Mouse (Mus musculus): Measurements from ENCODE around the gene Ybx3. TPM values are rescaled to one million over a fixed set of nuclear protein-coding genes. Genes with fewer than 3 reads are reported as not detected.

The Ybx3 gene
- polyA plus RNA-seq, 1 experiment from 2014 or later: 83.7 TPM

- no peak overlapping the region for H3K4me3 ChIP-seq
- peaks cover 34% of the 10 kb centered on the region for H3K4me1 ChIP-seq
- peak overlapping the region; percentile 68 for H3K27ac ChIP-seq
- H3K27me3 ChIP-seq: no peaks in the 10 kb centered on the region
- WGBS: 34% methylated on average over 14 of the region's 14 CpGs
- peaks cover 30% of the 10 kb centered on the region for H3K36me3 ChIP-seq
- peak overlapping the region; percentile 20; the same call in 1 of the 2 replicates for H3K9ac ChIP-seq
- H3K4me2 ChIP-seq: peak overlapping the region; percentile 17; the same call in 1 of the 2 replicates
- no peaks in the 10 kb centered on the region for H3K9me3 ChIP-seq
- ATAC-seq (ENCODE audit: insufficient number of reproducible peaks, low FRiP score, low TSS enrichment, low read depth): peak; percentile 64
These were observed 5.9 kb downstream of the Ybx3 start for GRCm38 (mm10) chr6:131382232-131382983.

GRCm38 (mm10) chr6:131378858-131379428 is 9.3 kb downstream of the Ybx3 start:
- no peak overlapping the region for H3K4me3 ChIP-seq
- 94% methylated on average over 18 of the region's 18 CpGs for WGBS

GRCm38 (mm10) chr6:131377378-131377777 is 10.9 kb downstream of the Ybx3 start:
- Histone ChIP-seq H3K27ac (no peak overlapping the region), H3K9ac (no peak overlapping the region), H3K27me3 (no peaks in the 10 kb centered on the region), H3K4me3 (no peak overlapping the region), H3K9me3 (no peaks in the 10 kb centered on the region), H3K4me2 (no peak overlapping the region), H3K36me3 (peaks cover 65% of the 10 kb centered on the region), H3K4me1 (peaks cover 3% of the 10 kb centered on the region)
- no peak for ATAC-seq (ENCODE audit: insufficient number of reproducible peaks, low FRiP score, low TSS enrichment, low read depth)
- 93% methylated on average over 5 of the region's 5 CpGs for WGBS

More at GRCm38 (mm10) chr6:131378858-131379428, 9.3 kb downstream of the Ybx3 start:
- Histone ChIP-seq H3K4me1 (peaks cover 18% of the 10 kb centered on the region), H3K27me3 (no peaks in the 10 kb centered on the region), H3K9me3 (no peaks in the 10 kb centered on the region), H3K36me3 (peaks cover 52% of the 10 kb centered on the region), H3K9ac (no peak overlapping the region), H3K27ac (no peak overlapping the region), H3K4me2 (no peak overlapping the region)
- ATAC-seq (ENCODE audit: insufficient number of reproducible peaks, low FRiP score, low TSS enrichment, low read depth): no peak

- Histone ChIP-seq H3K27ac (0 out of 2 replicates have a peak overlapping the region, but pooled peaks have one; percentile 43), H3K4me3 (no peak overlapping the region), H3K4me2 (no peak overlapping the region), H3K9ac (no peak overlapping the region), H3K9me3 (no peaks in the 10 kb centered on the region), H3K36me3 (peaks cover 76% of the 10 kb centered on the region), H3K4me1 (no peaks in the 10 kb centered on the region), H3K27me3 (no peaks in the 10 kb centered on the region)
- 0 out of 2 replicates have a peak, but pooled peaks have one; percentile 24 for ATAC-seq (ENCODE audit: insufficient number of reproducible peaks, low FRiP score, low TSS enrichment, low read depth)
- 85% methylated on average over 13 of the region's 13 CpGs for WGBS
These were observed 13.5 kb downstream of the Ybx3 start for GRCm38 (mm10) chr6:131374594-131375340.

- ATAC-seq (ENCODE audit: insufficient number of reproducible peaks, low FRiP score, low TSS enrichment, low read depth): no peak
- Histone ChIP-seq H3K27ac (no peak overlapping the region), H3K4me1 (no peaks in the 10 kb centered on the region), H3K9ac (no peak overlapping the region), H3K9me3 (no peaks in the 10 kb centered on the region), H3K4me2 (no peak overlapping the region), H3K27me3 (no peaks in the 10 kb centered on the region), H3K36me3 (peaks cover 70% of the 10 kb centered on the region), H3K4me3 (no peak overlapping the region)
- 85% methylated on average over 5 of the region's 5 CpGs for WGBS
These were observed 15.1 kb downstream of the Ybx3 start for GRCm38 (mm10) chr6:131373160-131373559.

GRCm38 (mm10) chr6:131370767-131371166 is 17.5 kb downstream of the Ybx3 start:
- 96% methylated on average over 5 of the region's 5 CpGs for WGBS
- Histone ChIP-seq H3K4me2 (no peak overlapping the region), H3K4me1 (no peaks in the 10 kb centered on the region), H3K9me3 (no peaks in the 10 kb centered on the region), H3K4me3 (no peak overlapping the region), H3K9ac (no peak overlapping the region), H3K36me3 (peaks cover 74% of the 10 kb centered on the region), H3K27ac (no peak overlapping the region), H3K27me3 (no peaks in the 10 kb centered on the region)
- no peak for ATAC-seq (ENCODE audit: insufficient number of reproducible peaks, low FRiP score, low TSS enrichment, low read depth)

- H3K4me2 ChIP-seq: no peak overlapping the region
- no peaks in the 10 kb centered on the region for H3K27me3 ChIP-seq
- H3K4me3 ChIP-seq: no peak overlapping the region
- no peak overlapping the region for H3K27ac ChIP-seq
- H3K9ac ChIP-seq: no peak overlapping the region
- WGBS: 85% methylated on average over 8 of the region's 8 CpGs
- H3K9me3 ChIP-seq: no peaks in the 10 kb centered on the region
- H3K36me3 ChIP-seq: peaks cover 71% of the 10 kb centered on the region
- ATAC-seq (ENCODE audit: insufficient number of reproducible peaks, low FRiP score, low TSS enrichment, low read depth): no peak
- no peaks in the 10 kb centered on the region for H3K4me1 ChIP-seq
These were observed 18.2 kb downstream of the Ybx3 start for GRCm38 (mm10) chr6:131369866-131370616.

- H3K4me3 ChIP-seq: no peak overlapping the region
- H3K27ac ChIP-seq: no peak overlapping the region
- H3K4me2 ChIP-seq: no peak overlapping the region
- H3K4me1 ChIP-seq: no peaks in the 10 kb centered on the region
- H3K9me3 ChIP-seq: no peaks in the 10 kb centered on the region
- no peak for ATAC-seq (ENCODE audit: insufficient number of reproducible peaks, low FRiP score, low TSS enrichment, low read depth)
- H3K9ac ChIP-seq: no peak overlapping the region
- WGBS: 36% methylated on average over 4 of the region's 4 CpGs
- H3K36me3 ChIP-seq: peaks cover 66% of the 10 kb centered on the region
- H3K27me3 ChIP-seq: no peaks in the 10 kb centered on the region
These were observed 21.2 kb downstream of the Ybx3 start for GRCm38 (mm10) chr6:131367101-131367500.

GRCm38 (mm10) chr6:131364353-131364752 is 23.9 kb downstream of the Ybx3 start:
- no peaks in the 10 kb centered on the region for H3K4me1 ChIP-seq
- no peaks in the 10 kb centered on the region for H3K9me3 ChIP-seq
- no peak overlapping the region for H3K9ac ChIP-seq
- H3K36me3 ChIP-seq: peaks cover 50% of the 10 kb centered on the region
- no peak overlapping the region for H3K4me3 ChIP-seq
- no peaks in the 10 kb centered on the region for H3K27me3 ChIP-seq
- no peak overlapping the region for H3K4me2 ChIP-seq
- no peak for ATAC-seq (ENCODE audit: insufficient number of reproducible peaks, low FRiP score, low TSS enrichment, low read depth)
- WGBS: 88% methylated on average over 2 of the region's 2 CpGs
- no peak overlapping the region for H3K27ac ChIP-seq

- Histone ChIP-seq H3K9me3 (no peaks in the 10 kb centered on the region), H3K27me3 (no peaks in the 10 kb centered on the region), H3K4me2 (no peak overlapping the region), H3K36me3 (peaks cover 40% of the 10 kb centered on the region), H3K9ac (no peak overlapping the region), H3K27ac (no peak overlapping the region), H3K4me1 (no peaks in the 10 kb centered on the region), H3K4me3 (no peak overlapping the region)
- ATAC-seq (ENCODE audit: insufficient number of reproducible peaks, low FRiP score, low TSS enrichment, low read depth): no peak
- WGBS: 82% methylated on average over 7 of the region's 7 CpGs
These were observed 25.1 kb downstream of the Ybx3 start for GRCm38 (mm10) chr6:131362987-131363765.

GRCm38 (mm10) chr6:131360693-131361092 is 27.6 kb downstream of the Ybx3 start:
- Histone ChIP-seq H3K9me3 (no peaks in the 10 kb centered on the region), H3K4me3 (no peak overlapping the region), H3K4me2 (no peak overlapping the region), H3K9ac (no peak overlapping the region), H3K27ac (no peak overlapping the region), H3K36me3 (peaks cover 16% of the 10 kb centered on the region), H3K27me3 (no peaks in the 10 kb centered on the region), H3K4me1 (no peaks in the 10 kb centered on the region)
- 76% methylated on average over 5 of the region's 5 CpGs for WGBS
- no peak for ATAC-seq (ENCODE audit: insufficient number of reproducible peaks, low FRiP score, low TSS enrichment, low read depth)

All from limb, embryonic 15.5 days (tissue).